Mouse (Mus musculus) kidney, adult 2 months (tissue): Measurements from ENCODE around the gene Rp9. TPM values are rescaled to one million over a fixed set of nuclear protein-coding genes. Genes with fewer than 3 reads are reported as not detected.
"Not testable (repeated sequence)": the region's sequence is repeated elsewhere in the genome, so short reads cannot be mapped to it uniquely, and the experiment has no call there.

Experiments
- DNase-seq: peaks from one replicate; pipeline ENCODE4 v3.0.0; 2021
- H3K27ac ChIP-seq: fragments of 200-500 bp; 2 replicates; pipeline ENCODE4 v1.5.1; 2012; ENCODE audit warnings: low read depth, low read length, control low read depth, inconsistent platforms; ENCODE audit not compliant: insufficient read depth
- H3K27me3 ChIP-seq: fragments of 200-500 bp; replicated peaks from 2 replicates; pipeline ENCODE4 v1.6.1; 2012; ENCODE audit warnings: mild to moderate bottlenecking, moderate library complexity, low read length, inconsistent platforms; ENCODE audit not compliant: control insufficient read depth, insufficient read depth
- H3K36me3 ChIP-seq: fragments of 200-500 bp; 2 replicates; pipeline ENCODE4 v1.6.1; 2012; ENCODE audit warnings: mild to moderate bottlenecking, moderate library complexity, low read length, inconsistent platforms; ENCODE audit not compliant: control insufficient read depth, insufficient read depth
- H3K4me1 ChIP-seq: fragments of 200-500 bp; 2 replicates; pipeline ENCODE4 v1.6.1; 2011; ENCODE audit warnings: low read length; ENCODE audit not compliant: control insufficient read depth, insufficient read depth
- H3K4me3 ChIP-seq: fragments of 200-500 bp; 2 replicates; pipeline ENCODE4 v1.5.1; 2011; ENCODE audit warnings: mild to moderate bottlenecking, low read depth, low read length, control low read depth; ENCODE audit not compliant: insufficient read depth
- CTCF ChIP-seq: fragments of 200-500 bp; conservative IDR thresholded peaks from 2 replicates; pipeline ENCODE4 v1.5.1; 2011; ENCODE audit warnings: low read depth, mild to moderate bottlenecking, control low read depth, low read length, moderate library complexity, mixed read lengths; ENCODE audit not compliant: insufficient read depth, insufficient read length
- POLR2A ChIP-seq: fragments of 200-500 bp; IDR thresholded peaks from one replicate; pipeline ENCODE4 v1.6.1; 2011; ENCODE audit warnings: low read depth, low read length, control low read depth
- WGBS: fragments of 180-500 bp; shearing (Covaris S2); methylation state at CpG from one replicate; pipeline ENCODE4 v1.1.7; 2018; 5-methylcytosine and 5-hydroxymethylcytosine counted together
- polyA plus RNA-seq: library from polyadenylated mRNA; depleted of rRNA; stranded (reverse); fragments of >200 nt; gene quantifications from 2 replicates; pipeline ENCODE4 v1.2.3, GENCODE M21; 2012

Gene Rp9
- polyA plus RNA-seq, 1 experiment, result 56.9 TPM

DNA sequence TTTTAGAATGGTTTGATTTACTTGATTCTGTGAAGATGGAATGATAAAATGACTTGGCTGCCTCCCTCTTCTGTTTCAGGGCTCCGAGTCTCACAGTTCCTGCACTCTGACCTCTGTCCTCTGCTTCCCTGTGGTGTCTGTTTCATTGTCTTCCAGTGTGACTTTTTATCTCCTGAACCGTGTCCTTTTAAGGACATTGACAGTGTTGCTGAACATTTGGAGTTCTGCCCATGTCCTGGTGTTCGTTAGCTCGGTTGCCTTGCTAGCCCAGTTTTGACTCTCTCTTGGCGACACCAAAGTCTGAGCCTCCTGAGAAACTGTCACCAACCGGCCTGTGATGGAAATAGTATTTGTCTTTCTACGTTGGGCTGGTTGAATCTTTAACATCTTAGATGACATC is 49.1 kb downstream of the Rp9 start:
- WGBS, result 39% methylated on average over 7 of the region's 7 CpGs
- DNase-seq, result peak; percentile 48
- Histone ChIP-seq H3K4me3 (no peak overlapping the region), H3K36me3 (no peaks in the 10 kb centered on the region), H3K4me1 (peaks cover 13% of the 10 kb centered on the region), H3K27ac (no peak overlapping the region), H3K27me3 (no peaks in the 10 kb centered on the region)
- TF ChIP-seq CTCF (no peak), POLR2A (no peak)

DNA sequence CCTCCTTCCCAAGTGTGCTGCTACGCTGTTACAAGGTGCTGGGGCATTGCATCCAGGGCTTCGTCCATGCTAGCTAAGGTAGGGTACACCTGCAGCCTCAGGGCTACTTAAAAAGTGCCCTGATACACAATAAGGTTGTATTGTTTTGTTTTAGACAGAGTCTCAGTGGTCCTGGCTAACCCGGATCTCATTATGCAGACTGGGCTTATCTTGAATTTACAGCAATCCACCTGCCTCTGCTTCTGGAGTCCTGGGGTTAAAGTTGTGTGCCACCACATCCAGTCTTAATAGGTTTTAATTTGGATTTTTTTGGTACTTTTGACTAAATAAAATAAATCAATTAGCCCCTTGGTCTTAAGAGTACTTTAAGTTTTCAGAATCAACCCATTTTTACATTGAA is 49.7 kb downstream of the Rp9 start:
- no peaks in the 10 kb centered on the region for H3K36me3 ChIP-seq
- H3K4me1 ChIP-seq, result peaks cover 13% of the 10 kb centered on the region
- H3K27ac ChIP-seq, result no peak overlapping the region
- H3K4me3 ChIP-seq, result no peak overlapping the region
- TF ChIP-seq CTCF, result no peak
- TF ChIP-seq POLR2A, result no peak
- no peak for DNase-seq
- WGBS, result 92% methylated on average over 3 of the region's 3 CpGs
- H3K27me3 ChIP-seq, result no peaks in the 10 kb centered on the region

DNA sequence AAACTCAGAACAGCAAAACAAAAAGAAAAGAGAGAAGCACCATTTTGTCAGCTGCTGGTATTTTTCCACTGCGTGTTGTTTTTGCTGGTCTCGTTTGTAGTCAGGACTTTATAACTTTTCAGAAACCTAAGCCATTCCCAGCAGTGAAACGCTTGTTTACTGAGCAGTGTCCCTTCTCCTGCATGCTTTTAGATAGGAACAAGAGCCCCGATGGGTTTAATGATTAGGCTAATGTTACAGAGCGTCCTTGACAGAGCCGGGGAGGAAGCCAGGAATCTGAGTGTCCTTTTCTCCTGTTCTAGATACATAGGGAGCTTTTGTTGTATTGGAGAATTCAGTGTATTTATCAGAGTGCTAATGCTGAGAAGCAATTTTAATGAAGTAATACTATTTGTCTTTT is 52.0 kb downstream of the Rp9 start:
- peak; percentile 27 for DNase-seq
- H3K27ac ChIP-seq, result no peak overlapping the region; the same call in 1 of the 2 replicates
- no peaks in the 10 kb centered on the region for H3K36me3 ChIP-seq
- peaks cover 13% of the 10 kb centered on the region for H3K4me1 ChIP-seq
- no peak overlapping the region for H3K4me3 ChIP-seq
- TF ChIP-seq CTCF, result no peak
- TF ChIP-seq POLR2A, result no peak
- H3K27me3 ChIP-seq, result no peaks in the 10 kb centered on the region
- 19% methylated on average over 6 of the region's 6 CpGs for whole genome bisulfite sequencing

DNA sequence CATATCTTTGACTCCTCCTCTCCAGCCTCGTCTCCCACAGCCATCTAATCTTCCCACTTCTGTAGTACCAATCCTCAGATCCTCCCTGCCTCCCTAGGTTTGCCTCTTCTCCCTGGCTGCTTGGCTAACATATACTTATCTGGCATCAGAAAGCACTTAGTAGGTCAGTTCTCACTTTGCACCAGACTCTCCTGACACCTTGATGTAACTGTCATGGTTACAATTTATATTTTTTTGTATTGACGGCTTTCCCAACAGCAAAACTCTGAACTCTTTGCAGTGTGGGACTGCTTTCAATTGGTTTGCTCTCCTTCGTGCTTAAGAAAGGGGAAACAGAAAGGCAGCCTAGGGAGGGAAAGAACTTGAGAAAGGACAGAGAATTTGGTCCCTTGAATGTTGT is 53.4 kb downstream of the Rp9 start:
- Histone ChIP-seq H3K4me3 (no peak overlapping the region), H3K27me3 (no peaks in the 10 kb centered on the region), H3K27ac (no peak overlapping the region), H3K4me1 (peaks cover 13% of the 10 kb centered on the region), H3K36me3 (no peaks in the 10 kb centered on the region)
- WGBS, result 82% methylated on average over 3 of the region's 3 CpGs
- no peak for DNase-seq
- TF ChIP-seq CTCF (no peak), POLR2A (no peak)

DNA sequence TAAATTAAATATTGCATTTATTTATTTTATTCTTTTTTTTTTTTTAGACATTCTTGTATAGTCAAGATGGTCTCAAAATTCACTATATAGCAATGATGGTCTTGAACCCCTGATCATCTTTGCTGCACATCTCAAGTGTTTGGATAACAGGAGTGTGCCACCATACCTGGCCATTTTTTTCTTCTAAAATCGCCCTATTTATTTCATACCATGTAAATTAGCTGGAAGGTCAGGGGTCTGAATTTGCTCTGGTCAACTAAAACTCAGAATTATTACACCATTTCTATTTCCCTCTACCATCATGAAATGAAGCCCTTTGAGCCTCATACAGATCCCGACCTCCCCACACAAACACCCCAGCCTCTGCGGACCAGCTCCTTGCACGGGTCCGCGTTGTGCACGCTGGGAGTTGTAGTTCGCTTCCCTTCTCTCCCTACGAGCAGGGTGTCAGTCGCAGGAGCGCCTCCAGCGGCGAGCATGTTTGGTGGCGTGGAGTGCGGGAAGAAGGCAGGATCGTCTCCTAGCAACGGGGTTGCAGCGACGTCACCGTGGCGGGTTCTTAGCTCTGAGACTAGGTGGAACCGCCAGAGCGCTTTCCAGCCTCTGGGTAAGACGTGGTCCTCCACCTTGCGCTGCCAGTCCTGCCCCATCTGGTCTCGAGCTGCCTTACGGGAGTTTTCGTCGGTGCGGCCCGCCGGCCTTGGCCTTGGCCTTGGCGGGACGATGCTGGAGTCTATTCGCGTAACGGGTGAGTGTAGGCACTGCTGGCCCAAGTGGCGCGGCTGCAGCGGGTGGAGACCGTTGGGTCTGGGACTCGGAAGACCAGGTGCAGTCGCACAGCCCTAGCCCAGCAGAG is 58.3 kb downstream of the Rp9 start, which contains the start of gene 9530077C05Rik:
Gene 9530077C05Rik, plus strand, starts transcription at position 512 of the 856 bp plus-strand sequence.
- Histone ChIP-seq H3K4me3 (peak within 1 kb of the TSS; percentile 69), H3K27ac (no peak within 1 kb of the TSS), H3K27me3 (no peaks in the 10 kb centered on the region), H3K4me1 (no peaks in the 10 kb centered on the region), H3K36me3 (no peaks in the 10 kb centered on the region)
- no peak for TF ChIP-seq POLR2A
- TF ChIP-seq CTCF, result peak; percentile 92
- DNase-seq, result peak; percentile 98
- WGBS, result under 1% methylated on average over 43 of the region's 43 CpGs

DNA sequence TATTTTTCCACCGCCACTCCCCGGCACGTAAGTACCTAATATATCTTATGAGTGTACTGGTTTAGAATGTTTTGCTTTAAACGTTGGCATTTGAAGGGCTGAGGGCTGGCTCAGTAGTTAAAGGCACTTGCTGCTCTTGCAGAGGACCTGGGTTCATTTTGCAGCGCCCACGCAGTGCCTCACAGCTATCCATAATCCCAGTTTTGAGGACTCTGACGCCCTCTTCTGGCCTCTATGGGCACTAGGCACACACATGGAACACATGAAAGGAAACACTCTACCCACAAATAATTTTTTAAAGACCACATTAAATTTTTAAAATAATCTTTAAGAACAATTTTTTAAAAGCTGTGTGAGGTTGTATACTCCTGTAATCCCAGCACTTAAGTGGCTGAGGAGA is 60.0 kb downstream of the Rp9 start:
- Histone ChIP-seq H3K4me3 (no peak overlapping the region), H3K27me3 (no peaks in the 10 kb centered on the region), H3K36me3 (no peaks in the 10 kb centered on the region), H3K27ac (no peak overlapping the region), H3K4me1 (no peaks in the 10 kb centered on the region)
- no peak for DNase-seq
- WGBS, result 75% methylated on average over 7 of the region's 7 CpGs
- TF ChIP-seq POLR2A (no peak), CTCF (no peak)

DNA sequence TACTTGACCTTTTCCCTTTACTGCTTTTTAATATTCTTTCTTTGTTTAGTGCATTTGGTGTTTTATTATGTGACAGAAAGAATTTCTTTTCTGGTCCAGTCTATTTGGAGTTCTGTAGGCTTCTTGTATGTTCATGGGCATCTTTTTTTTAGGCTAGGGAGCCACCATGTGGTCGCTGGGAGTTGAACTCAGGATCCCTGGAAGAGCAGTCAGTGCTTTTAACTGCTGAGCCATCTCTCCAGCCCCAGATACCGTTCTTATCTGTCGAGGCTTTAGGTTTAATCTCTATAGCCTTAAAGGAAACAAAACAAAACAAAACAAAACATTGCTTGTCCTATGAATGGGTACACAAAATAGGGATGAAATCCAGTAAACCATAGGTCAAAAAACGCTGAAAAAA is 61.2 kb downstream of the Rp9 start:
- H3K36me3 ChIP-seq, H3K4me1 ChIP-seq, H3K27me3 ChIP-seq, H3K27ac ChIP-seq, H3K4me3 ChIP-seq: not testable (repeated sequence)
- WGBS, result 21% methylated on average over 4 of the region's 4 CpGs
- DNase-seq, result peak; percentile 53
- TF ChIP-seq CTCF, result peak; percentile 38; the same call in 1 of the 2 replicates

DNA sequence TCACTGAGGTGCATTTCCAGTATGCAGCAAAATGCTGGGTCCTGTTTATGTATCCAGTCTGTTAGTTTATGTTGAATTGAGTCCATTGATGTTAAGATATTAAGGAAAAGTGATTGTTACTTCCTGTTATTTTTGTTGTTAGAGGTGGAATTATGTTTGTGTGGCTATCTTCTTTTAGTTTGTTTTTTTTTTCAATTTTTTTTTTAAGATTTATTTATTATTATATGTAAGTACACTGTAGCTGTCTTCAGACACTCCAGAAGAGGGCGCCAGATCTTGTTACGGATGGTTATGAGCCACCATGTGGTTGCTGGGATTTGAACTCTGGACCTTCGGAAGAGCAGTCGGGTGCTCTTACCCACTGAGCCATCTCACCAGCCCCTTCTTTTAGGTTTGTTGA is 61.9 kb downstream of the Rp9 start:
- WGBS, result 71% methylated on average over 4 of the region's 4 CpGs
- not testable (repeated sequence) for H3K27me3 ChIP-seq, H3K4me3 ChIP-seq, H3K27ac ChIP-seq, DNase-seq, H3K4me1 ChIP-seq, H3K36me3 ChIP-seq
